Mouse (Mus musculus): ENCODE measurements around the gene Btn2a2. TPM values are rescaled to one million over a fixed set of nuclear protein-coding genes. Genes with fewer than 3 reads are reported as not detected.

Btn2a2 gene
- polyA plus RNA-seq, 1 experiment: not detected

GRCm38 (mm10) chr13:23519416-23519815, 30.8 kb upstream of the Btn2a2 start:
- 2% methylated on average over 10 of the region's 10 CpGs for WGBS
- Histone ChIP-seq H3K4me3 (ENCODE audit: extremely low read depth, insufficient read depth, insufficient read length) (peak overlapping the region; percentile 13; the same call in 1 of the 2 replicates), H3K27ac (ENCODE audit: insufficient read depth, low read length) (no peak overlapping the region)

GRCm38 (mm10) chr13:23518885-23519284, 30.2 kb upstream of the Btn2a2 start:
- Histone ChIP-seq H3K4me1 (ENCODE audit: control insufficient read depth, insufficient read depth, insufficient read length) (no peaks in the 10 kb centered on the region), H3K27me3 (ENCODE audit: control insufficient read depth, insufficient read depth, low read length) (no peaks in the 10 kb centered on the region), H3K27ac (ENCODE audit: insufficient read depth, low read length) (no peak overlapping the region), H3K36me3 (ENCODE audit: control insufficient read depth, insufficient read depth, low read length) (no peaks in the 10 kb centered on the region), H3K4me3 (ENCODE audit: extremely low read depth, insufficient read depth, insufficient read length) (no peak overlapping the region)
- TF ChIP-seq POLR2A (IDR thresholded peaks at IDR 0.05; ENCODE audit: low read depth, low read length) (no peak), CTCF (IDR thresholded peaks at IDR 0.05; ENCODE audit: extremely low read depth, insufficient read depth, insufficient read length, insufficient replicate concordance) (no peak)
- DNase-seq (ENCODE audit: low read depth in 1 of 2, low spot score in 2 of 2): peak; percentile 66 to 69
- WGBS: under 1% methylated on average over 6 of the region's 6 CpGs

More at GRCm38 (mm10) chr13:23519416-23519815, 30.8 kb upstream of the Btn2a2 start:
- Histone ChIP-seq H3K27me3 (ENCODE audit: control insufficient read depth, insufficient read depth, low read length) (no peaks in the 10 kb centered on the region), H3K36me3 (ENCODE audit: control insufficient read depth, insufficient read depth, low read length) (no peaks in the 10 kb centered on the region), H3K4me1 (ENCODE audit: control insufficient read depth, insufficient read depth, insufficient read length) (no peaks in the 10 kb centered on the region)
- peak in 1 of 2 experiments; percentile 49 for DNase-seq (ENCODE audit: low read depth in 1 of 2, low spot score in 2 of 2)
- TF ChIP-seq POLR2A (IDR thresholded peaks at IDR 0.05; ENCODE audit: low read depth, low read length): no peak
- TF ChIP-seq CTCF (IDR thresholded peaks at IDR 0.05; ENCODE audit: extremely low read depth, insufficient read depth, insufficient read length, insufficient replicate concordance): no peak

GRCm38 (mm10) chr13:23518295-23518603, 29.6 kb upstream of the Btn2a2 start:
- H3K27me3 ChIP-seq (ENCODE audit: control insufficient read depth, insufficient read depth, low read length): no peaks in the 10 kb centered on the region
- peak overlapping the region; percentile 44; the same call in 1 of the 2 replicates for H3K4me3 ChIP-seq (ENCODE audit: extremely low read depth, insufficient read depth, insufficient read length)
- under 1% methylated on average over 6 of the region's 6 CpGs for WGBS
- no peak for DNase-seq (ENCODE audit: low read depth in 1 of 2, low spot score in 2 of 2)
- no peaks in the 10 kb centered on the region for H3K4me1 ChIP-seq (ENCODE audit: control insufficient read depth, insufficient read depth, insufficient read length)
- no peak for TF ChIP-seq POLR2A (IDR thresholded peaks at IDR 0.05; ENCODE audit: low read depth, low read length)
- TF ChIP-seq CTCF (IDR thresholded peaks at IDR 0.05; ENCODE audit: extremely low read depth, insufficient read depth, insufficient read length, insufficient replicate concordance): no peak
- H3K27ac ChIP-seq (ENCODE audit: insufficient read depth, low read length): no peak overlapping the region
- H3K36me3 ChIP-seq (ENCODE audit: control insufficient read depth, insufficient read depth, low read length): no peaks in the 10 kb centered on the region

- under 1% methylated on average over 27 of the region's 27 CpGs for WGBS
- Histone ChIP-seq H3K36me3 (ENCODE audit: control insufficient read depth, insufficient read depth, low read length) (no peaks in the 10 kb centered on the region), H3K4me3 (ENCODE audit: extremely low read depth, insufficient read depth, insufficient read length) (peak overlapping the region; percentile 66), H3K27me3 (ENCODE audit: control insufficient read depth, insufficient read depth, low read length) (no peaks in the 10 kb centered on the region), H3K4me1 (ENCODE audit: control insufficient read depth, insufficient read depth, insufficient read length) (no peaks in the 10 kb centered on the region), H3K27ac (ENCODE audit: insufficient read depth, low read length) (no peak overlapping the region)
- TF ChIP-seq CTCF (IDR thresholded peaks at IDR 0.05; ENCODE audit: extremely low read depth, insufficient read depth, insufficient read length, insufficient replicate concordance) (no peak), POLR2A (IDR thresholded peaks at IDR 0.05; ENCODE audit: low read depth, low read length) (no peak)
- DNase-seq (ENCODE audit: low read depth in 1 of 2, low spot score in 2 of 2): peak; percentile 71 to 77
Observed at GRCm38 (mm10) chr13:23517603-23518294, 29.1 kb upstream of the Btn2a2 start.

GRCm38 (mm10) chr13:23516822-23517602, 28.4 kb upstream of the Btn2a2 start:
- no peak overlapping the region for H3K27ac ChIP-seq (ENCODE audit: insufficient read depth, low read length)
- H3K4me1 ChIP-seq (ENCODE audit: control insufficient read depth, insufficient read depth, insufficient read length): no peaks in the 10 kb centered on the region
- WGBS: under 1% methylated on average over 19 of the region's 19 CpGs
- peak overlapping the region; percentile 66 for H3K4me3 ChIP-seq (ENCODE audit: extremely low read depth, insufficient read depth, insufficient read length)
- TF ChIP-seq POLR2A (IDR thresholded peaks at IDR 0.05; ENCODE audit: low read depth, low read length) (no peak), CTCF (IDR thresholded peaks at IDR 0.05; ENCODE audit: extremely low read depth, insufficient read depth, insufficient read length, insufficient replicate concordance) (no peak)
- no peaks in the 10 kb centered on the region for H3K27me3 ChIP-seq (ENCODE audit: control insufficient read depth, insufficient read depth, low read length)
- no peaks in the 10 kb centered on the region for H3K36me3 ChIP-seq (ENCODE audit: control insufficient read depth, insufficient read depth, low read length)
- peak; percentile 64 to 65 for DNase-seq (ENCODE audit: low read depth in 1 of 2, low spot score in 2 of 2)

- 72% methylated on average over 15 of the region's 15 CpGs for WGBS
- Histone ChIP-seq H3K27me3 (ENCODE audit: control insufficient read depth, insufficient read depth, low read length) (no peaks in the 10 kb centered on the region), H3K36me3 (ENCODE audit: control insufficient read depth, insufficient read depth, low read length) (no peaks in the 10 kb centered on the region), H3K27ac (ENCODE audit: insufficient read depth, low read length) (no peak overlapping the region), H3K4me1 (ENCODE audit: control insufficient read depth, insufficient read depth, insufficient read length) (no peaks in the 10 kb centered on the region), H3K4me3 (ENCODE audit: extremely low read depth, insufficient read depth, insufficient read length) (no peak overlapping the region)
- TF ChIP-seq POLR2A (IDR thresholded peaks at IDR 0.05; ENCODE audit: low read depth, low read length) (no peak), CTCF (IDR thresholded peaks at IDR 0.05; ENCODE audit: extremely low read depth, insufficient read depth, insufficient read length, insufficient replicate concordance) (no peak)
- no peak for DNase-seq (ENCODE audit: low read depth in 1 of 2, low spot score in 2 of 2)
Observed at GRCm38 (mm10) chr13:23515826-23516620, 27.4 kb upstream of the Btn2a2 start.

Data from spleen, adult 2 months (tissue).